ENCODE assay signal across 8 mouse cellular contexts in genomic region chr2:155357686-155358399, GRCm38 (mm10). TPM values are rescaled to one million over a fixed set of nuclear protein-coding genes. Genes with fewer than 3 reads are reported as not detected.
A peak's percentile ranks its signal among the peaks of the same experiment; 100 is the strongest.
DNase-seq lines count a peak whose midpoint lies in the region; ATAC-seq and TF ChIP-seq lines count a peak whose summit lies in the region.

No protein-coding gene starts in this region.

- in situ Hi-C loops in Patski (cut with MboI; ENCODE audit: low pct_unique_long_range_greater_than_20kb) = no loop called here

- DNase-seq in heart, adult 8-10 months (ENCODE audit: low spot score) = no peak
- DNase-seq in Patski (ENCODE audit: low read depth, low spot score) = no peak
- DNase-seq in forebrain, embryonic 11.5 days (ENCODE audit: low spot score) = no peak
- peak; percentile 8 for DNase-seq in mesoderm, embryonic 11.5 days (ENCODE audit: low read depth, low spot score)
- DNase-seq in thymus, postnatal 4 days = peak; percentile 34
- no peak for DNase-seq in adrenal gland, postnatal 10 days

- CTCF ChIA-PET in Patski (lab: Charles Lee) = interaction anchor here (1.8 kb wide), 1 partner anchor 27 kb away, joined by 5 read pairs; no protein-coding TSS in a partner anchor

- TF ChIP-seq CTCF in Patski (IDR thresholded peaks at IDR 0.05) = no peak

- no peaks in the 10 kb centered on the region for H3K27me3 ChIP-seq in heart, embryonic 11.5 days (ENCODE audit: control insufficient read depth, insufficient read depth, low read length)
- no peaks in the 10 kb centered on the region for H3K27me3 ChIP-seq in Patski
- no peaks in the 10 kb centered on the region for H3K27me3 ChIP-seq in forebrain, embryonic 11.5 days (ENCODE audit: control insufficient read depth, insufficient read depth, low read length)
- no peaks in the 10 kb centered on the region for H3K27me3 ChIP-seq in kidney, embryonic 14.5 days (ENCODE audit: control insufficient read depth, insufficient read depth, low read length)

- no peak for ATAC-seq in heart, embryonic 11.5 days (replicated peaks; ENCODE audit: insufficient number of reproducible peaks, low FRiP score, low TSS enrichment)
- peak; percentile 62 for ATAC-seq in Patski
- ATAC-seq in forebrain, embryonic 11.5 days (replicated peaks; ENCODE audit: low FRiP score) = peak; percentile 35
- peak; percentile 76 for ATAC-seq in kidney, embryonic 14.5 days (ENCODE audit: low FRiP score, low TSS enrichment)

- H3K4me3 ChIP-seq in heart, embryonic 11.5 days (ENCODE audit: low read depth, low read length) = peak overlapping the region; percentile 92
- H3K4me3 ChIP-seq in forebrain, embryonic 11.5 days (ENCODE audit: low read depth, low read length) = peak overlapping the region; percentile 70
- H3K4me3 ChIP-seq in kidney, embryonic 14.5 days (ENCODE audit: low read length) = peak overlapping the region; percentile 94

- H3K9ac ChIP-seq in heart, embryonic 11.5 days (ENCODE audit: low read depth, low read length) = peak overlapping the region; percentile 87
- H3K9ac ChIP-seq in forebrain, embryonic 11.5 days (ENCODE audit: low read length) = peak overlapping the region; percentile 67
- H3K9ac ChIP-seq in kidney, embryonic 14.5 days (ENCODE audit: low read depth, low read length) = peak overlapping the region; percentile 28; the same call in 1 of the 2 replicates

- H3K4me1 ChIP-seq in heart, embryonic 11.5 days (ENCODE audit: control insufficient read depth, insufficient read depth, low read length) = peaks cover 7% of the 10 kb centered on the region; the same call in 1 of the 2 replicates
- H3K4me1 ChIP-seq in forebrain, embryonic 11.5 days (replicated peaks; ENCODE audit: control insufficient read depth, insufficient read depth, low read length) = no peaks in the 10 kb centered on the region
- H3K4me1 ChIP-seq in kidney, embryonic 14.5 days (ENCODE audit: control insufficient read depth, insufficient read depth, low read length) = peaks cover 7% of the 10 kb centered on the region; the same call in 1 of the 2 replicates

- H3K27ac ChIP-seq in heart, embryonic 11.5 days (ENCODE audit: low read depth, low read length) = no peak overlapping the region
- no peak overlapping the region for H3K27ac ChIP-seq in forebrain, embryonic 11.5 days (ENCODE audit: low read depth, low read length)
- H3K27ac ChIP-seq in kidney, embryonic 14.5 days (ENCODE audit: low read depth, low read length) = peak overlapping the region; percentile 20; the same call in 1 of the 2 replicates

- no peaks in the 10 kb centered on the region for H3K36me3 ChIP-seq in heart, embryonic 11.5 days (ENCODE audit: control insufficient read depth, insufficient read depth, low read length)
- no peaks in the 10 kb centered on the region for H3K36me3 ChIP-seq in forebrain, embryonic 11.5 days (ENCODE audit: control insufficient read depth, insufficient read depth, low read length)
- no peaks in the 10 kb centered on the region for H3K36me3 ChIP-seq in kidney, embryonic 14.5 days (ENCODE audit: control insufficient read depth, insufficient read depth, low read length)

- WGBS in heart, embryonic 11.5 days (ENCODE audit: insufficient replicate concordance) = 25% methylated on average over 14 of the region's 14 CpGs
- WGBS in forebrain, embryonic 11.5 days = 38% methylated on average over 14 of the region's 14 CpGs
- 31% methylated on average over 14 of the region's 14 CpGs for WGBS in kidney, embryonic 14.5 days

- POLR2A ChIA-PET in Patski (lab: Charles Lee) = interaction anchor here (1.1 to 2.2 kb wide), 3 partner anchors 14 to 26 kb away, joined by 3 to 5 read pairs (median 3); no protein-coding TSS in a partner anchor

- H3K4me2 ChIP-seq in heart, embryonic 11.5 days = peak overlapping the region; percentile 87
- peak overlapping the region; percentile 65 for H3K4me2 ChIP-seq in forebrain, embryonic 11.5 days (ENCODE audit: low read depth, low read length, severe bottlenecking)
- H3K4me2 ChIP-seq in kidney, embryonic 14.5 days (replicated peaks; ENCODE audit: low read depth, low read length) = peak overlapping the region; percentile 52

- no peaks in the 10 kb centered on the region for H3K9me3 ChIP-seq in heart, embryonic 11.5 days (replicated peaks; ENCODE audit: control insufficient read depth, low read length)
- H3K9me3 ChIP-seq in forebrain, embryonic 11.5 days (ENCODE audit: control insufficient read depth, low read length) = no peaks in the 10 kb centered on the region
- no peaks in the 10 kb centered on the region for H3K9me3 ChIP-seq in kidney, embryonic 14.5 days (ENCODE audit: control insufficient read depth, low read length)

RNA-seq across cellular contexts. Expression of gene Pigu, which starts 0.6 kb away (rescaled TPM):
- polyA plus RNA-seq in heart, embryonic 11.5 days (2014; fragmentation: Nextera tagmentation; extraction: Ambion mirVana) = 60.2 and 67.1 TPM in 2 replicates
- total RNA-seq in heart, adult 8-10 months (2022) = 10 to 100 TPM; 25.0 to 28.0 (median 26.5) TPM
- polyA plus RNA-seq in Patski (2021) = 50.3 TPM
- polyA plus RNA-seq in forebrain, embryonic 11.5 days (2014; fragmentation: Nextera tagmentation; extraction: Ambion mirVana) = 55.9 and 56.3 TPM in 2 replicates
- polyA plus RNA-seq in kidney, embryonic 14.5 days (2014; fragmentation: Nextera tagmentation; extraction: Ambion mirVana) = 66.8 and 73.3 TPM in 2 replicates
- total RNA-seq in adrenal gland, postnatal 10 days (2021) = 10 to 100 TPM; 28.5 to 33.5 TPM

RNA-seq across cellular contexts. Expression of gene Trp53inp2, which starts 23.0 kb away (rescaled TPM):
- polyA plus RNA-seq in heart, embryonic 11.5 days (2014; fragmentation: Nextera tagmentation; extraction: Ambion mirVana) = 69.9 and 96.9 TPM in 2 replicates
- 100 to 1,000 TPM; 452 to 522 (median 499) TPM for total RNA-seq in heart, adult 8-10 months (2022)
- 140 TPM for polyA plus RNA-seq in Patski (2021)
- polyA plus RNA-seq in forebrain, embryonic 11.5 days (2014; fragmentation: Nextera tagmentation; extraction: Ambion mirVana) = 60.3 and 63.0 TPM in 2 replicates
- 12.7 and 17.5 TPM in 2 replicates for polyA plus RNA-seq in kidney, embryonic 14.5 days (2014; fragmentation: Nextera tagmentation; extraction: Ambion mirVana)
- total RNA-seq in adrenal gland, postnatal 10 days (2021) = 100 to 1,000 TPM; 234 to 237 TPM

Comparison
In these comparisons a context has a peak if more than half of its experiments do, and no peak if none do; other contexts are left out.
1. H3K9ac ChIP-seq: peak in every context shown above with its lines; median percentile 87 in heart, embryonic 11.5 days; 67 in forebrain, embryonic 11.5 days; 28 in kidney, embryonic 14.5 days.
2. DNase-seq: peak in mesoderm, embryonic 11.5 days (single experiment) and thymus, postnatal 4 days (single experiment); none in heart, adult 8-10 months (single experiment), Patski (single experiment), forebrain, embryonic 11.5 days (single experiment) and adrenal gland, postnatal 10 days (single experiment).
3. Peak in every context shown above with its lines, with median percentiles within 50 percentile points of each other: H3K4me2 ChIP-seq and H3K4me3 ChIP-seq.